19 mouse cellular contexts compared by ENCODE assay signal in genomic region chr11:61400681-61401346, GRCm38 (mm10). TPM values are rescaled to one million over a fixed set of nuclear protein-coding genes. Genes with fewer than 3 reads are reported as not detected.
A peak's percentile ranks its signal among the peaks of the same experiment; 100 is the strongest.
DNase-seq lines count a peak whose midpoint lies in the region; ATAC-seq lines count a peak whose summit lies in the region.
"Had no signal": no experiment of that assay in that cellular context is flagged by ENCODE, and none has a peak within 500 bp of the region (broad histone marks: within the 10 kb centered on the region; RNA-seq: fewer than 3 reads in every experiment).

No protein-coding gene starts in this region.

- no peaks in the 10 kb centered on the region for H3K9me3 ChIP-seq in heart, embryonic 14.5 days (ENCODE audit: control insufficient read depth, low read length)
- H3K9me3 ChIP-seq: liver, embryonic 13.5 days; midbrain, embryonic 12.5 days had no signal

- ATAC-seq in cerebellum, adult (ENCODE audit: insufficient number of reproducible peaks, low FRiP score, low TSS enrichment): no peak; the same call in 1 of the 2 replicates
- ATAC-seq in heart, embryonic 14.5 days (ENCODE audit: insufficient number of reproducible peaks, insufficient read depth, low FRiP score, low read depth): peak; percentile 47; the same call in 1 of the 2 replicates
- ATAC-seq: inflammation-experienced regulatory T-cells, adult 6 months; Patski had no signal

- peaks cover 5 to 16% of the 10 kb centered on the region in 2 experiments for H3K4me1 ChIP-seq in heart, embryonic 14.5 days (ENCODE audit: control insufficient read depth in 2 of 2, insufficient read depth in 2 of 2, low read length in 2 of 2)
- H3K4me1 ChIP-seq: liver, embryonic 13.5 days; midbrain, embryonic 12.5 days had no signal

- peak overlapping the region; percentile 14; the same call in 1 of the 2 replicates for H3K9ac ChIP-seq in heart, embryonic 14.5 days (ENCODE audit: low read length)
- H3K9ac ChIP-seq: liver, embryonic 13.5 days; midbrain, embryonic 12.5 days had no signal

- peak overlapping the region; percentile 61 to 84 for H3K27ac ChIP-seq in heart, embryonic 14.5 days (replicated peaks in 1 of 2; ENCODE audit: control insufficient read depth in 1 of 2, insufficient read depth in 1 of 2, low read depth in 2 of 2, low read length in 2 of 2)
- H3K27ac ChIP-seq: liver, embryonic 13.5 days; midbrain, embryonic 12.5 days had no signal

- no peaks in the 10 kb centered on the region for H3K27me3 ChIP-seq in heart, embryonic 14.5 days (ENCODE audit: control insufficient read depth, insufficient read depth, low read length)
- H3K27me3 ChIP-seq: liver, embryonic 13.5 days; midbrain, embryonic 12.5 days; Patski had no signal

- peak; percentile 18 for DNase-seq in cerebellum, adult 11 months
- DNase-seq in brain, adult 2 months (ENCODE audit: low read depth, low spot score): peak; percentile 37
- peak; percentile 67 for DNase-seq in gastrocnemius, postnatal 25 days
- no peak for DNase-seq in ovary, postnatal 14 days (ENCODE audit: low spot score)
- no peak for DNase-seq in urinary bladder, postnatal 14 days (ENCODE audit: low spot score)
- DNase-seq in natural killer cell, adult 2 months (ENCODE audit: low spot score in 2 of 2): no peak
- DNase-seq: liver, embryonic 13.5 days; lung, postnatal 36 days; thymus, postnatal 36 days had no signal

- 30% methylated on average over 8 of the region's 8 CpGs for WGBS in heart, embryonic 14.5 days

- H3K36me3 ChIP-seq in heart, embryonic 14.5 days (ENCODE audit: control insufficient read depth, insufficient read depth, low read length): no peaks in the 10 kb centered on the region
- H3K36me3 ChIP-seq: liver, embryonic 13.5 days; midbrain, embryonic 12.5 days had no signal

- no peak overlapping the region for H3K4me3 ChIP-seq in heart, embryonic 14.5 days (ENCODE audit: control insufficient read depth in 1 of 2, insufficient read depth in 1 of 2, low read depth in 1 of 2, low read length in 2 of 2)
- H3K4me3 ChIP-seq: erythroblast, embryonic 14.5 days; liver, embryonic 13.5 days; midbrain, embryonic 12.5 days had no signal

- peak overlapping the region; percentile 50 for H3K4me2 ChIP-seq in heart, embryonic 14.5 days (ENCODE audit: low read length)
- H3K4me2 ChIP-seq: liver, embryonic 13.5 days; midbrain, embryonic 12.5 days had no signal

RNA-seq across cellular contexts. Expression of gene Slc47a1, which starts 22.7 kb away (rescaled TPM):
- 10 to 100 TPM; 16.1 to 20.7 TPM for total RNA-seq in gastrocnemius, postnatal 25 days (2021)
- 22.0 and 25.3 TPM in 2 replicates for polyA plus RNA-seq in heart, embryonic 14.5 days (2014; fragmentation: Nextera tagmentation; extraction: Ambion mirVana)
- total RNA-seq: hematopoietic stem cell, adult 5-6 weeks had no signal
- polyA plus RNA-seq: erythroblast, embryonic 14.5 days; inflammation-experienced regulatory T-cells, adult 6 months; midbrain, embryonic 12.5 days had no signal

RNA-seq across cellular contexts. Expression of gene Rnf112, which starts 53.1 kb away (rescaled TPM):
- under 1 TPM; 0.21 to 0.33 TPM for total RNA-seq in gastrocnemius, postnatal 25 days (2021)
- 0.15 TPM in 1 of 2 replicates, not detected in the other for polyA plus RNA-seq in heart, embryonic 14.5 days (2014; fragmentation: Nextera tagmentation; extraction: Ambion mirVana)
- total RNA-seq: hematopoietic stem cell, adult 5-6 weeks had no signal
- polyA plus RNA-seq: erythroblast, embryonic 14.5 days; inflammation-experienced regulatory T-cells, adult 6 months; Patski had no signal

RNA-seq across cellular contexts. Expression of gene Slc47a2, which starts 58.2 kb away (rescaled TPM):
- not detected for total RNA-seq in gastrocnemius, postnatal 25 days (2021)
- 0.35 TPM in 1 of 2 replicates, not detected in the other for polyA plus RNA-seq in heart, embryonic 14.5 days (2014; fragmentation: Nextera tagmentation; extraction: Ambion mirVana)
- total RNA-seq: hematopoietic stem cell, adult 5-6 weeks; layer of hippocampus, postnatal 25 days; left cerebral cortex, postnatal 36 days had no signal
- polyA plus RNA-seq: erythroblast, embryonic 14.5 days; inflammation-experienced regulatory T-cells, adult 6 months; midbrain, embryonic 12.5 days; Patski; stomach, embryonic 16.5 days had no signal

Comparison
In these comparisons a context has a peak if more than half of its experiments do, and no peak if none do; other contexts are left out.
1. DNase-seq: peak in cerebellum, adult 11 months (single experiment), brain, adult 2 months (single experiment) and gastrocnemius, postnatal 25 days (single experiment); none in ovary, postnatal 14 days (single experiment), urinary bladder, postnatal 14 days (single experiment) and natural killer cell, adult 2 months (0 of 2).